Mouse (Mus musculus) MEL (cell line): ENCODE measurements around the gene Adamts15. TPM values are rescaled to one million over a fixed set of nuclear protein-coding genes. Genes with fewer than 3 reads are reported as not detected.

Experiments used
- DNase-seq: peaks from one replicate; pipeline ENCODE4 v3.0.0; 2011; ENCODE audit warnings: low read depth, low spot score
- H3K27ac ChIP-seq: 2 replicates; pipeline ENCODE4 v1.5.1; 2012; ENCODE audit warnings: low read depth, mild to moderate bottlenecking, control low read depth, low read length, moderate library complexity; ENCODE audit not compliant: control insufficient read depth
- H3K27me3 ChIP-seq, 2 experiments: fragments of 150-350 bp in 1 of 2; sonication (generic) in 1 of 2; 2 replicates each; pipeline ENCODE4 v1.6.1; 2012; ENCODE audit warnings: low read length in 2 of 2, mild to moderate bottlenecking in 2 of 2, improper control_type of control experiment in 1 of 2, moderate library complexity in 1 of 2; ENCODE audit not compliant: insufficient read depth in 2 of 2, control insufficient read depth in 1 of 2
- H3K36me3 ChIP-seq, 2 experiments: 2 replicates each; pipeline ENCODE4 v1.6.1; 2012 to 2014; ENCODE audit warnings: low read length in 2 of 2, improper control_type of control experiment in 1 of 2, inconsistent platforms in 1 of 2, mild to moderate bottlenecking in 1 of 2; ENCODE audit not compliant: insufficient read depth in 2 of 2, control insufficient read depth in 1 of 2
- H3K4me1 ChIP-seq, 2 experiments: fragments of 150-350 bp in 1 of 2; sonication (generic) in 1 of 2; 2 replicates each; pipeline ENCODE4 v1.6.1; 2012; ENCODE audit warnings: low read length in 2 of 2, improper control_type of control experiment in 1 of 2, mild to moderate bottlenecking in 1 of 2; ENCODE audit not compliant: insufficient read depth in 2 of 2, control insufficient read depth in 1 of 2
- H3K4me3 ChIP-seq, 2 experiments: fragments of 150-350 bp in 1 of 2; sonication (generic) in 1 of 2; 2 replicates each; pipeline ENCODE4 v1.5.1; 2012; ENCODE audit warnings: low read depth in 2 of 2, low read length in 2 of 2, mild to moderate bottlenecking in 2 of 2, moderate library complexity in 2 of 2, control low read depth in 1 of 2, improper control_type of control experiment in 1 of 2; ENCODE audit not compliant: control insufficient read depth in 1 of 2, insufficient read depth in 1 of 2
- H3K79me2 ChIP-seq: 2 replicates; pipeline ENCODE4 v1.6.1; 2012; ENCODE audit warnings: mild to moderate bottlenecking, low read length, moderate library complexity; ENCODE audit not compliant: control insufficient read depth, poor library complexity, insufficient read depth
- H3K9ac ChIP-seq: 2 replicates; pipeline ENCODE4 v1.6.1; 2012; ENCODE audit warnings: low read depth, mild to moderate bottlenecking, control low read depth, low read length, moderate library complexity; ENCODE audit not compliant: control insufficient read depth, poor library complexity, severe bottlenecking
- H3K9me3 ChIP-seq: fragments of 150-350 bp; sonication (generic); replicated peaks from 2 replicates; pipeline ENCODE4 v1.6.1; 2012; ENCODE audit warnings: mild to moderate bottlenecking, low read length, improper control_type of control experiment, moderate library complexity; ENCODE audit not compliant: insufficient read depth
- BHLHE40 ChIP-seq: IDR thresholded peaks from 2 replicates; pipeline ENCODE4 v1.6.1; 2012; ENCODE audit warnings: low read depth, mild to moderate bottlenecking, inconsistent platforms, low read length, improper control_type of control experiment, borderline replicate concordance
- CHD1 ChIP-seq: IDR thresholded peaks from 2 replicates; pipeline ENCODE4 v1.6.1; 2012; ENCODE audit warnings: low read depth, mild to moderate bottlenecking, inconsistent platforms, low read length, improper control_type of control experiment
- CHD2 ChIP-seq: IDR thresholded peaks from 2 replicates; pipeline ENCODE4 v1.6.1; 2011; ENCODE audit warnings: low read length, improper control_type of control experiment
- CTCF ChIP-seq, 3 experiments: IDR thresholded peaks in 2 of 3; conservative IDR thresholded peaks in 1 of 3; 2 replicates each; pipeline ENCODE4 v1.5.1; 2011 to 2012; ENCODE audit warnings: low read length in 3 of 3, low read depth in 2 of 3, mild to moderate bottlenecking in 2 of 3, improper control_type of control experiment in 1 of 3, inconsistent platforms in 1 of 3, mixed read lengths in 1 of 3, moderate library complexity in 1 of 3; ENCODE audit not compliant: control insufficient read depth in 1 of 3, insufficient read depth in 1 of 3, poor library complexity in 1 of 3, severe bottlenecking in 1 of 3
- ELF1 ChIP-seq: IDR thresholded peaks from 2 replicates; pipeline ENCODE4 v1.6.1; 2014; ENCODE audit warnings: low read depth, mild to moderate bottlenecking, inconsistent platforms, low read length, improper control_type of control experiment, moderate library complexity
- EP300 ChIP-seq, 2 experiments: IDR thresholded peaks; 2 replicates each; pipeline ENCODE4 v1.6.1; 2011; ENCODE audit warnings: improper control_type of control experiment in 2 of 2, low read length in 2 of 2, low read depth in 1 of 2, mild to moderate bottlenecking in 1 of 2
- HCFC1 ChIP-seq: IDR thresholded peaks from 2 replicates; pipeline ENCODE4 v1.6.1; 2012; ENCODE audit warnings: low read depth, mild to moderate bottlenecking, inconsistent platforms, low read length, improper control_type of control experiment, moderate library complexity
- KAT2A ChIP-seq: conservative IDR thresholded peaks from 2 replicates; pipeline ENCODE4 v1.6.1; 2012; ENCODE audit warnings: low read depth, low read length, improper control_type of control experiment, inconsistent platforms
- MAFK ChIP-seq: IDR thresholded peaks from 2 replicates; pipeline ENCODE4 v1.6.1; 2011; ENCODE audit warnings: low read depth, mild to moderate bottlenecking, low read length, improper control_type of control experiment, borderline replicate concordance
- MAZ ChIP-seq: IDR thresholded peaks from 2 replicates; pipeline ENCODE4 v1.6.1; 2012; ENCODE audit warnings: low read depth, mild to moderate bottlenecking, inconsistent platforms, low read length, improper control_type of control experiment
- MEF2A ChIP-seq: IDR thresholded peaks from 2 replicates; pipeline ENCODE4 v1.6.1; 2014; ENCODE audit warnings: low read depth, mild to moderate bottlenecking, inconsistent platforms, low read length, improper control_type of control experiment; ENCODE audit not compliant: poor library complexity, insufficient replicate concordance, severe bottlenecking; ENCODE audit errors: extremely low read depth
- MYB ChIP-seq: IDR thresholded peaks from 2 replicates; pipeline ENCODE4 v1.6.1; 2011; ENCODE audit warnings: mild to moderate bottlenecking, low read depth, low read length, improper control_type of control experiment
- MYC ChIP-seq: IDR thresholded peaks from 2 replicates; pipeline ENCODE4 v1.6.1; 2011; ENCODE audit warnings: low read depth, mild to moderate bottlenecking, low read length, improper control_type of control experiment, moderate library complexity
- NELFE ChIP-seq: IDR thresholded peaks from 2 replicates; pipeline ENCODE4 v1.6.1; 2011; ENCODE audit warnings: low read depth, low read length, improper control_type of control experiment
- NRF1 ChIP-seq: IDR thresholded peaks from 2 replicates; pipeline ENCODE4 v1.6.1; 2014; ENCODE audit warnings: low read depth, mild to moderate bottlenecking, inconsistent platforms, low read length, improper control_type of control experiment, moderate library complexity; ENCODE audit not compliant: poor library complexity, insufficient read depth, severe bottlenecking
- POLR2A ChIP-seq, 2 experiments: IDR thresholded peaks; 2 replicates each; pipeline ENCODE4 v1.6.1; 2011 to 2012; ENCODE audit warnings: low read length in 2 of 2, mild to moderate bottlenecking in 2 of 2, control low read depth in 1 of 2, improper control_type of control experiment in 1 of 2, low read depth in 1 of 2, moderate library complexity in 1 of 2; ENCODE audit not compliant: control insufficient read depth in 1 of 2, insufficient read depth in 1 of 2, poor library complexity in 1 of 2
- POLR2AphosphoS2 ChIP-seq: IDR thresholded peaks from 2 replicates; pipeline ENCODE4 v1.6.1; 2011; ENCODE audit warnings: low read length, improper control_type of control experiment
- RCOR1 ChIP-seq: IDR thresholded peaks from 2 replicates; pipeline ENCODE4 v1.6.1; 2012; ENCODE audit warnings: low read depth, mild to moderate bottlenecking, inconsistent platforms, low read length, improper control_type of control experiment
- SIN3A ChIP-seq: IDR thresholded peaks from 2 replicates; pipeline ENCODE4 v1.6.1; 2012; ENCODE audit warnings: low read length, improper control_type of control experiment, inconsistent platforms
- TAL1 ChIP-seq: IDR thresholded peaks from 2 replicates; pipeline ENCODE4 v1.6.1; 2012; ENCODE audit warnings: mild to moderate bottlenecking, inconsistent platforms, low read length, moderate library complexity, mixed read lengths
- TBP ChIP-seq: IDR thresholded peaks from 2 replicates; pipeline ENCODE4 v1.8.0; 2011; ENCODE audit warnings: low read depth, low read length, improper control_type of control experiment
- USF1 ChIP-seq: IDR thresholded peaks from 2 replicates; pipeline ENCODE4 v1.6.1; 2014; ENCODE audit warnings: low read depth, mild to moderate bottlenecking, inconsistent platforms, low read length, improper control_type of control experiment, moderate library complexity
- USF2 ChIP-seq, 2 experiments: IDR thresholded peaks; 2 replicates each; pipeline ENCODE4 v1.6.1; 2011 to 2012; ENCODE audit warnings: improper control_type of control experiment in 2 of 2, low read length in 2 of 2, borderline replicate concordance in 1 of 2, inconsistent platforms in 1 of 2, low read depth in 1 of 2, mild to moderate bottlenecking in 1 of 2; ENCODE audit not compliant: insufficient read depth in 1 of 2
- ZC3H11A ChIP-seq: IDR thresholded peaks from 2 replicates; pipeline ENCODE4 v1.6.1; 2012; ENCODE audit warnings: low read depth, mild to moderate bottlenecking, inconsistent platforms, low read length, improper control_type of control experiment
- ZMIZ1 ChIP-seq: IDR thresholded peaks from 2 replicates; pipeline ENCODE4 v1.6.1; 2012; ENCODE audit warnings: low read depth, mild to moderate bottlenecking, inconsistent platforms, low read length, improper control_type of control experiment, moderate library complexity
- polyA plus RNA-seq, 2 experiments: library from polyadenylated mRNA; stranded (reverse) in 1 of 2; unstranded in 1 of 2; fragments of >175 nt in 1 of 2; fragments of >200 nt in 1 of 2; gene quantifications; 2 replicates each; pipeline versions ENCODE4 v1.2.1 to v1.2.4; 2012; ENCODE audit warnings: low replicate concordance in 2 of 2, low read depth in 1 of 2; ENCODE audit not compliant: insufficient read length in 2 of 2, insufficient read depth in 1 of 2, missing spikeins in 1 of 2
- total RNA-seq: library from RNA; depleted of rRNA; stranded (reverse); fragments of 300-350 nt; gene quantifications from 2 replicates; pipeline ENCODE4 v1.2.3, GENCODE M21; 2012

Gene Adamts15
- total and polyA plus RNA-seq, 3 experiments = 0.07 TPM; not detected in 2

DNA sequence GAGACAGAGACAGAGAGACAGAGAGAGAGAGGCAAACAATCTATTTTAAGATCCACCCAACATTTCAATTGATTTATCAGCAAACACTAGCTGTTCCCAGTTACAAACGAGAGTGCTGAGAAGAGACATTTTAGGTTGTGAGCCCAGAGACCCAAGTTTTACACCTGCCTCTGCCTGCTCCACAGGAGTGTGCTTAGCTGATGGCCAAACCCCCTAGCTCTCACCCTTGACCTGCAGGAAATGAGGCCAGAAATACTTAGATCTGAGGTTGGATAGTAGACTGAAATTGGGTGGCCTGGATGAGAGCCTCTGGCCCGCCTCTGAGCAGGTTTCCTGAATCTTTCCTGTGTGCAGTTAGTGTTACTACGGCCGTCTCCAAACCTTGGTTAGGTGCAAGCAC lies 15.8 kb downstream of the Adamts15 start:
- no peak for DNase-seq
- H3K27me3 ChIP-seq = no peaks in the 10 kb centered on the region
- H3K27ac ChIP-seq = no peak overlapping the region
- H3K4me1 ChIP-seq = no peaks in the 10 kb centered on the region
- no peaks in the 10 kb centered on the region for H3K79me2 ChIP-seq
- H3K9me3 ChIP-seq = no peaks in the 10 kb centered on the region
- H3K36me3 ChIP-seq = no peaks in the 10 kb centered on the region
- no peak for TF ChIP-seq USF1
- no peak for TF ChIP-seq ZC3H11A
- TF ChIP-seq CTCF (IDR thresholded peaks at IDR 0.05 in 2 of 3, conservative IDR thresholded peaks at IDR 0.05 in 1 of 3; ENCODE audit: control insufficient read depth in 1 of 3, insufficient read depth in 1 of 3, low read depth in 2 of 3, low read length in 3 of 3, poor library complexity in 1 of 3, severe bottlenecking in 1 of 3) = no peak
- TF ChIP-seq NRF1 = no peak
- TF ChIP-seq HCFC1 = no peak
- no peak overlapping the region for H3K9ac ChIP-seq
- no peak overlapping the region for H3K4me3 ChIP-seq

- Histone ChIP-seq H3K9me3 (no peaks in the 10 kb centered on the region), H3K4me3 (no peak overlapping the region), H3K9ac (no peak overlapping the region), H3K4me1 (no peaks in the 10 kb centered on the region), H3K27me3 (no peaks in the 10 kb centered on the region), H3K79me2 (no peaks in the 10 kb centered on the region), H3K36me3 (no peaks in the 10 kb centered on the region), H3K27ac (no peak overlapping the region)
- DNase-seq = no peak
- TF ChIP-seq SIN3A (no peak), TAL1 (no peak), CTCF (IDR thresholded peaks at IDR 0.05 in 2 of 3, conservative IDR thresholded peaks at IDR 0.05 in 1 of 3; ENCODE audit: control insufficient read depth in 1 of 3, insufficient read depth in 1 of 3, low read depth in 2 of 3, low read length in 3 of 3, poor library complexity in 1 of 3, severe bottlenecking in 1 of 3) (no peak), KAT2A (no peak), BHLHE40 (no peak), RCOR1 (no peak), CHD1 (no peak), HCFC1 (no peak), CHD2 (no peak), POLR2A (IDR thresholded peaks at IDR 0.05; ENCODE audit: control insufficient read depth in 1 of 2, insufficient read depth in 1 of 2, low read depth in 1 of 2, low read length in 2 of 2, poor library complexity in 1 of 2) (no peak), MYB (no peak), ELF1 (no peak), MYC (no peak)
These were observed 16.4 kb downstream of the Adamts15 start for GRCm38 (mm10) chr9:30905861-30906260.

DNA sequence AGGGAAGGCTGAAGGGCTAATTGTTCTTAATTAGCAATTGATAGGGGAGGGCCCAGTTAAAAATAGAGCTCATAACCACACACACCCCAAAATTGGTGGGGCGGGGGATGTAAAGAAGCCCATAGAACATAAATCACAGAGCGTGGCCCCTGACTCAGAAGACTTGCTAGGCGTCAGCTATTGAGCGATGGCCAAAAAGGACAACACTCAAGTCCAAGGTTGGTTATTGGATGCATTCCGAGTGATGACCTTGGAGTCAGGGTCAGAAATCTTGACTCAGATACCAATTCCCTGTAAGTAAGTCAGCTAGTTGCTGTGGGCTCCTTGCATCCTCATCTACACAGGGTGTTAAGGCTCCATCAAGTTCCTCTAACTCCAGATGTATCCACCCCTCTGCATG lies 19.0 kb downstream of the Adamts15 start:
- H3K4me1 ChIP-seq = no peaks in the 10 kb centered on the region
- no peak overlapping the region for H3K27ac ChIP-seq
- no peak overlapping the region for H3K4me3 ChIP-seq
- H3K36me3 ChIP-seq = no peaks in the 10 kb centered on the region
- H3K27me3 ChIP-seq = no peaks in the 10 kb centered on the region
- DNase-seq = no peak
- no peaks in the 10 kb centered on the region for H3K9me3 ChIP-seq
- no peaks in the 10 kb centered on the region for H3K79me2 ChIP-seq
- H3K9ac ChIP-seq = no peak overlapping the region
- TF ChIP-seq TAL1 = no peak
- no peak for TF ChIP-seq POLR2A (IDR thresholded peaks at IDR 0.05; ENCODE audit: control insufficient read depth in 1 of 2, insufficient read depth in 1 of 2, low read depth in 1 of 2, low read length in 2 of 2, poor library complexity in 1 of 2)
- no peak for TF ChIP-seq CHD1
- no peak for TF ChIP-seq MAZ
- no peak for TF ChIP-seq EP300 (IDR thresholded peaks at IDR 0.05; ENCODE audit: low read depth in 1 of 2, low read length in 2 of 2)
- no peak for TF ChIP-seq POLR2AphosphoS2
- no peak for TF ChIP-seq MEF2A
- TF ChIP-seq USF2 (IDR thresholded peaks at IDR 0.05; ENCODE audit: borderline replicate concordance in 1 of 2, insufficient read depth in 1 of 2, low read depth in 1 of 2, low read length in 2 of 2) = no peak
- TF ChIP-seq BHLHE40 = no peak
- no peak for TF ChIP-seq TBP
- TF ChIP-seq MAFK = no peak
- TF ChIP-seq NRF1 = no peak
- no peak for TF ChIP-seq ZMIZ1
- TF ChIP-seq MYC = no peak
- no peak for TF ChIP-seq NELFE
- no peak for TF ChIP-seq CTCF (IDR thresholded peaks at IDR 0.05 in 2 of 3, conservative IDR thresholded peaks at IDR 0.05 in 1 of 3; ENCODE audit: control insufficient read depth in 1 of 3, insufficient read depth in 1 of 3, low read depth in 2 of 3, low read length in 3 of 3, poor library complexity in 1 of 3, severe bottlenecking in 1 of 3)
